Mouse (Mus musculus) right cerebral cortex, adult 2 months (tissue): ENCODE results near the gene Ano6.
A peak's percentile ranks its signal among the peaks of the same experiment; 100 is the strongest.

Experiments
- DNase-seq, 2 experiments: peaks; one replicate each; pipeline ENCODE4 v3.0.0; 2021 to 2022; ENCODE audit warnings: low spot score in 2 of 2

Gene Ano6

GRCm38 (mm10) chr15:95790529-95791071 lies at the start of gene Ano6:
Gene Ano6, plus strand, starts transcription at chr15:95790843.
- DNase-seq, result peak; percentile 89 to 91

GRCm38 (mm10) chr15:95742955-95743354 lies 47.7 kb upstream of the Ano6 start:
- DNase-seq, result no peak

GRCm38 (mm10) chr15:95743856-95744255 lies 46.8 kb upstream of the Ano6 start:
- DNase-seq, result no peak

- no peak for DNase-seq
Observed at GRCm38 (mm10) chr15:95745346-95746106, 45.1 kb upstream of the Ano6 start.

- DNase-seq, result no peak
Observed at GRCm38 (mm10) chr15:95746513-95746912, 44.1 kb upstream of the Ano6 start.

GRCm38 (mm10) chr15:95746955-95747931 lies 43.4 kb upstream of the Ano6 start:
- DNase-seq, result no peak

GRCm38 (mm10) chr15:95749216-95749615 lies 41.4 kb upstream of the Ano6 start:
- no peak for DNase-seq

- DNase-seq, result no peak
Observed at GRCm38 (mm10) chr15:95750038-95750437, 40.6 kb upstream of the Ano6 start.

GRCm38 (mm10) chr15:95751832-95752676 lies 38.6 kb upstream of the Ano6 start:
- no peak for DNase-seq

- DNase-seq, result no peak
Observed at GRCm38 (mm10) chr15:95752677-95753019, 38.0 kb upstream of the Ano6 start.

- no peak for DNase-seq
Observed at GRCm38 (mm10) chr15:95753031-95753430, 37.6 kb upstream of the Ano6 start.

GRCm38 (mm10) chr15:95757169-95757568 lies 33.5 kb upstream of the Ano6 start:
- DNase-seq, result peak; percentile 69

- DNase-seq, result no peak
Observed at GRCm38 (mm10) chr15:95758069-95758468, 32.6 kb upstream of the Ano6 start.

- no peak for DNase-seq
Observed at GRCm38 (mm10) chr15:95758696-95759434, 31.8 kb upstream of the Ano6 start.

GRCm38 (mm10) chr15:95759857-95760256 lies 30.8 kb upstream of the Ano6 start:
- DNase-seq, result no peak

GRCm38 (mm10) chr15:95761420-95761819 lies 29.2 kb upstream of the Ano6 start:
- no peak for DNase-seq

- peak; percentile 64 to 77 for DNase-seq
Observed at GRCm38 (mm10) chr15:95762661-95763303, 27.9 kb upstream of the Ano6 start.

- no peak for DNase-seq
Observed at GRCm38 (mm10) chr15:95763464-95763863, 27.2 kb upstream of the Ano6 start.

- DNase-seq, result no peak
Observed at GRCm38 (mm10) chr15:95765271-95765670, 25.4 kb upstream of the Ano6 start.

GRCm38 (mm10) chr15:95765936-95766335 lies 24.7 kb upstream of the Ano6 start:
- DNase-seq, result no peak
